Mouse (Mus musculus): Measurements from ENCODE around the gene Mrpl55. TPM values are rescaled to one million over a fixed set of nuclear protein-coding genes. Genes with fewer than 3 reads are reported as not detected.

Gene Mrpl55
- total RNA-seq (2014; fragmentation: Nextera tagmentation) (22.7 and 45.8 TPM in 2 replicates), total RNA-seq (2017) (59.9 and 82.1 TPM in 2 replicates)

- ATAC-seq (replicated peaks; ENCODE audit: poor library complexity, severe bottlenecking): peak; percentile 93
Measured at GRCm38 (mm10) chr11:59202081-59202995, at the start of gene Mrpl55. Mrpl55 (plus strand) TSS chr11:59202486.

- no peak for ATAC-seq (replicated peaks; ENCODE audit: poor library complexity, severe bottlenecking)
Measured at GRCm38 (mm10) chr11:59154220-59154619, 48.1 kb upstream of the Mrpl55 start.

GRCm38 (mm10) chr11:59155900-59156299 is 46.4 kb upstream of the Mrpl55 start:
- ATAC-seq (replicated peaks; ENCODE audit: poor library complexity, severe bottlenecking): no peak

GRCm38 (mm10) chr11:59159099-59159498 is 43.2 kb upstream of the Mrpl55 start:
- ATAC-seq (replicated peaks; ENCODE audit: poor library complexity, severe bottlenecking): no peak

- no peak for ATAC-seq (replicated peaks; ENCODE audit: poor library complexity, severe bottlenecking)
Measured at GRCm38 (mm10) chr11:59159558-59159957, 42.7 kb upstream of the Mrpl55 start.

- ATAC-seq (replicated peaks; ENCODE audit: poor library complexity, severe bottlenecking): no peak
Measured at GRCm38 (mm10) chr11:59161398-59161797, 40.9 kb upstream of the Mrpl55 start.

GRCm38 (mm10) chr11:59162443-59163254 is 39.6 kb upstream of the Mrpl55 start:
- ATAC-seq (replicated peaks; ENCODE audit: poor library complexity, severe bottlenecking): no peak

- ATAC-seq (replicated peaks; ENCODE audit: poor library complexity, severe bottlenecking): peak; percentile 93
Measured at GRCm38 (mm10) chr11:59163255-59164236, 38.7 kb upstream of the Mrpl55 start, which contains the start of gene Iba57. Iba57 (minus strand) TSS chr11:59163739.

- no peak for ATAC-seq (replicated peaks; ENCODE audit: poor library complexity, severe bottlenecking)
Measured at GRCm38 (mm10) chr11:59164384-59164783, 37.9 kb upstream of the Mrpl55 start.

GRCm38 (mm10) chr11:59165616-59166241 is 36.6 kb upstream of the Mrpl55 start:
- ATAC-seq (replicated peaks; ENCODE audit: poor library complexity, severe bottlenecking): no peak

- no peak for ATAC-seq (replicated peaks; ENCODE audit: poor library complexity, severe bottlenecking)
Measured at GRCm38 (mm10) chr11:59169807-59170206, 32.5 kb upstream of the Mrpl55 start.

- ATAC-seq (replicated peaks; ENCODE audit: poor library complexity, severe bottlenecking): no peak
Measured at GRCm38 (mm10) chr11:59170549-59170948, 31.7 kb upstream of the Mrpl55 start.

- ATAC-seq (replicated peaks; ENCODE audit: poor library complexity, severe bottlenecking): no peak
Measured at GRCm38 (mm10) chr11:59174189-59174838, 28.0 kb upstream of the Mrpl55 start.

GRCm38 (mm10) chr11:59176475-59176874 is 25.8 kb upstream of the Mrpl55 start:
- ATAC-seq (replicated peaks; ENCODE audit: poor library complexity, severe bottlenecking): peak; percentile 9; the same call in 1 of the 2 replicates

GRCm38 (mm10) chr11:59176921-59177320 is 25.4 kb upstream of the Mrpl55 start:
- ATAC-seq (replicated peaks; ENCODE audit: poor library complexity, severe bottlenecking): no peak

- ATAC-seq (replicated peaks; ENCODE audit: poor library complexity, severe bottlenecking): no peak
Measured at GRCm38 (mm10) chr11:59182864-59183331, 19.4 kb upstream of the Mrpl55 start, which contains the start of gene Gjc2. Gjc2 (minus strand) TSS chr11:59183213.

GRCm38 (mm10) chr11:59183821-59184220 is 18.5 kb upstream of the Mrpl55 start:
- peak; percentile 68 for ATAC-seq (replicated peaks; ENCODE audit: poor library complexity, severe bottlenecking)

GRCm38 (mm10) chr11:59185490-59185889 is 16.8 kb upstream of the Mrpl55 start:
- ATAC-seq (replicated peaks; ENCODE audit: poor library complexity, severe bottlenecking): no peak

GRCm38 (mm10) chr11:59187706-59188105 is 14.6 kb upstream of the Mrpl55 start:
- no peak for ATAC-seq (replicated peaks; ENCODE audit: poor library complexity, severe bottlenecking)
